Mouse (Mus musculus): ENCODE measurements around the gene Asap2. TPM values are rescaled to one million over a fixed set of nuclear protein-coding genes. Genes with fewer than 3 reads are reported as not detected.

The Asap2 gene
- total RNA-seq, 2 experiments from 2014 or later = 4.4 to 4.9 TPM

DNA sequence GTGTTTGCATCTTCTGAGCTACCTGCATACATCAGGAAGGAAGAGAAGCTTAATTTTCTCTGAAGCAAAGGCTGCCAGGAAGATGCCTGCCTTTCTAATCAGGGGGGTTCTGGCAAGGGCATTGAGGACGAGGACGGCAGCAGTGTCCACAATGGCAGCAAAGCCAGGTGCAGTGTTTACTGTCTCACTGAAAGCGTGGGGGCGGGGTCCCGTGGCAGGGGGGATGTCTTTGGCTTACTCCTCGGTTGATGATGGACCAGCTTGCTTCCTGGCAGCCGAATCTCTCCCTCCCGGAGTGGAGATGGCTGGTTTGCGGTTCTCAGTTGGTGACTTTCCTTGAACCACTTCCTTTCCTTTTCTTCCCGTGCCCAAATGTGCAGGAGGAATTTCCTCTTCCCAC is 142.3 kb downstream of the Asap2 start:
- DNase-seq (ENCODE audit: low spot score) = no peak

- no peak for DNase-seq (ENCODE audit: low spot score)
Measured at GRCm38 (mm10) chr12:21133031-21133430, 142.8 kb downstream of the Asap2 start.

DNA sequence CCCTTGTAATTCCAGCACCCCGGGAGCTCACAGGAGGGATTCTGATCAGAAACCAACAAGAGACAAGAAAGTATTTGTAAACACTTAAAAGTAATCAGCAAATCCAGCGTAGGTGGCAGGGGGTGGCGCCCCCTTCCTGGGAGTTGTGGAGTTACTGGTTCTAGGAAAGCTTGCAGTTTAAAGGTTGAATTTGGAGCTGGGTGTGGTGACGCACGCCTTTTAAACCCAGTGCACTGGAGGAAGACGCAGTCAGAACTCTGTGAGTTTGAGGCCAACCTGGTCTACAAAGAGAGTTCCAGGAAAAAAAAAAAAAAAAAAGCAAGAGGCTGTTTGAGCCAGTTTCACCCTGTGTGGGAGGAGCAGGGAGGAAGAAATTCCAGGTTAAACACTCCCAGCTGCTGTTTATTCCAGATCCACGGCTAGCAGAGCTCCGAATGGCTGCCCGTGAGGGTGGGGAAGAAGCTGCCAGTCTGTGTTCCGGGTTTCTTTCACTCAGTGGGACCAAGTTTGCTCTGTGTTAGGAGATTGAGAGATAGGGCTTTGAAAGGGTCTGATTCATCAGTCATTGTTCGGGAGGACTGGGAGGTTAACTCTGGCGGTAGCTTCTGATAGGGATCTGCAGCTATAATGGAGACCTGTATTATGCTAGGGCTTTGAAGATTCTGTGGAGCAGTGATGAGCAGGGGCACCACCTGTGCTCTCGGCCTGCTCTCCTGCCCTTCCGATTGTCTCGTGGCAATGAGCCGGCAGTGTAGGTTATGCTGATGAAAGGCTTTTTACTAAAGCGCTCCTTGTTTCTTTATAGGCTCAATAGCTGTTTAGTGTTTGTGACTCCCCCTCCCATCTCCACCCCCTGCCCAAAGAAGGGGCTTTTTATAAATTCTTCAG is 144.0 kb downstream of the Asap2 start:
- no peak for DNase-seq (ENCODE audit: low spot score)

DNA sequence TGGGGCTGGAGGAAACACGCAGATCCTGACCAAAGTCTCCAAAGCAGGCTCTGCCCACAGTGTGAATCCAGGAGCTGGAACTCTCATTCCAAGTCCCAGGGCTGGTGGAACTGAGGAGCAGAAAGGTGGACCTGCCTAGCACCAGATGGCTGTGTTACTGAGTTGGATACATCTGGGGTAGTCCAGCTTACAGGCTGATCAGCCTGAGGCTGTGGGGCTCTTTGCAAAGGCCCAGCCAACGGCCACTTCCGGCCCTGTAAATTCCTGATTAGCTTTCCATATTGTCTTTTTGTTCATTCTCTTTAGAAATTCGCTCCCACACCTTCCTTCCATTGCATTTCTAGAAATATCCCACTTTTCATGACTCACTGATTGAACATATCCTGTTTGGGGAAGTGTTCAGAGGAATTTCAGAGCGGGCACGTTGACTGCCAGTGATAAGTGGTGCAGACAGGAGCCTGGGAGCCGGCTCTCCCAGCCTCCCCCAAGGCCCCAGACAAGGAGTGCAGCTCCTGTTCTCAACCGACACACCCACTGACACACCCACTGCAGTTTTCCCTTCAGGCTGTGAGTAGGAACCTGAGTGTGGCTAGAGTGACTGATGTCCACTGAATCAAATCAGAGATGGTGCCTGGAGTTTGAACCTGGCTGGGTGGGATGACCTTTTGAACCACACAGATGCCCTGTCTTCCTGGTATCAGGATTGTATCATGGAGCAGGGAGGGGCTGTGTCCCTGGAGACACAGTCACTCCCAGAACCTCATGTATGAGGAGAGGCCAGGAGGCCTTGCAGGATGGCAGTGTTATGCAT is 145.6 kb downstream of the Asap2 start:
- DNase-seq (ENCODE audit: low spot score) = no peak

DNA sequence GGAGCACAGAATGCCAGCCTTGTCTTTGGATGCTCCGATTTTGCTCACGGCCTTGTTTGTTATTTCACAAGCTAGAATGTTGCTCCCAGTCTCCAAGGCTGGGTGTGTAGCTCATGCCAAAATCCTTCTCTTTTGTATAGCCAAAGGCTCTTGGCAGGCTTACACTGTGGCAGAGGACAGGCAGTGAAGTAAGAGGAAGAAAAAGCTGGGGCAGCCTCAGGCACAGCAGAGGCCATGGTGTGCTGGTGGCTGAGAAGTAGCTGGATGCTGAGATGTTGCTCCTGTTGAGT is 146.1 kb downstream of the Asap2 start:
- no peak for DNase-seq (ENCODE audit: low spot score)

DNA sequence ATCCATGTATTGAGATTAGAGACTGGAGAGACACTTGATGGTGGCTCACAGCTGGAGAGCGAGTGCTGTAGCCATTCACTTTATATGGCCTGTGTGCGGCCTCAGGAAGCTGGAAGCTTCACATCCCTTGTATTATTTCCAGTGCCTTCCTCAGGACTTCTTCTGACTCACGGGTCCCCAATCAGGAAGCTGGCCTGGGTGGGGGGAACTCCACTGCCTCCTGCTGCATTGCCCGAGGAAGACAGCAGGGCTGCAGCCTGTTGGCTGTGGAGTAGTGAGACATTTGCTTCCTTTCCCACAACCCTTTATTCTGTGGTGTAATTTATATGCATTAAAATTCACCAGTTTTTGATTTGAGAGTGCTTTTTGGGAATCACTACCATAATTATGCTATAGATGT is 149.3 kb downstream of the Asap2 start:
- DNase-seq (ENCODE audit: low spot score) = no peak

DNA sequence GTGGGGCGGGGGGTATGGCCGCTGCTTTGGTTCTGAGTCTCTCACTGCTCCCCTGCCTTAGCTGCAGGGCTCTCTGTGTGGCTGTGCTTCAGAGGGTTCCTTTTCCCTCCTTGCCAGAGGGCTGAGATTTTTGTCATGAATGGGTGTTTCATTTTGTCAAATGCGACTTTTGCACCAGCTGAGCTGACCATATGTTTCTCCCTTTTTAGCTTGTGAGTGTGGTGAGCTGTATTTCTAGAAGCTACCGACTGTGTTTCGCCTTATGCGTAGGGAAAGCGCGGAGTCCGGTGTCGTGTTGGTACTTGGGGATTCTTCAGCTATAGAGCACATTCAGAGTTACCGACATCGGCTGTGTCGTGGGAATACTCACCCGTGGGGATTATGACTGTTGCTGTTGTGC is 149.9 kb downstream of the Asap2 start:
- DNase-seq (ENCODE audit: low spot score) = no peak

GRCm38 (mm10) chr12:21140741-21141308 is 150.6 kb downstream of the Asap2 start:
- DNase-seq (ENCODE audit: low spot score) = no peak

DNA sequence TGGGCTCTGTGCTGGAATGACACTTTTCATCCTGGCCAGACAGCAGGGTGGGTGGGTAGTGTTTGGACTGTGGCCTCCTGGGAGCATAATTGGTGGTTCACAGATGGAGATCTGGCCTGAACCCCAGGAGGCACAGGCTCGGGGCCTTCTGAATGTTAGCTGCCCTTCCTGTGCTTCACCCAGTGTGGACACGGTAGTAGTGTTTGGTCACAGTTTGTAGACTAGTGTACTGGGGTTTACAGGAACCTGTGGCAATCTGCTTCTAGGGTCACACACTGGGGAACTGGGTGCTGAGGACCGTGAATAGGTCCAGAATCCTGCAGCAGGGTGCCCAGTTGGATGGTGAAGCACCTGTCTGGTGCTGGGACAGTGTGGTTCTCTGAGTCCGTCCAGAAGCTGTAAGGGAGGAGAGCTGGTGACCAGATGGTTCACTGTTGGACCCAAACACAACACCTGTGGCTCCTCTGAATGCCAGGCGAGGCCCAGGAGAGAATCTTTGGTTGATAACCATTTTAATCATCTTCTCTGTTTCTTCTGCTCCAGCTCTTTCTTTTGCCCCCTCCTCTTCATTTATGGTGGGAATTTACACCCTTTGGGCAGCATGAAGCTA is 151.5 kb downstream of the Asap2 start:
- DNase-seq (ENCODE audit: low spot score) = no peak

DNA sequence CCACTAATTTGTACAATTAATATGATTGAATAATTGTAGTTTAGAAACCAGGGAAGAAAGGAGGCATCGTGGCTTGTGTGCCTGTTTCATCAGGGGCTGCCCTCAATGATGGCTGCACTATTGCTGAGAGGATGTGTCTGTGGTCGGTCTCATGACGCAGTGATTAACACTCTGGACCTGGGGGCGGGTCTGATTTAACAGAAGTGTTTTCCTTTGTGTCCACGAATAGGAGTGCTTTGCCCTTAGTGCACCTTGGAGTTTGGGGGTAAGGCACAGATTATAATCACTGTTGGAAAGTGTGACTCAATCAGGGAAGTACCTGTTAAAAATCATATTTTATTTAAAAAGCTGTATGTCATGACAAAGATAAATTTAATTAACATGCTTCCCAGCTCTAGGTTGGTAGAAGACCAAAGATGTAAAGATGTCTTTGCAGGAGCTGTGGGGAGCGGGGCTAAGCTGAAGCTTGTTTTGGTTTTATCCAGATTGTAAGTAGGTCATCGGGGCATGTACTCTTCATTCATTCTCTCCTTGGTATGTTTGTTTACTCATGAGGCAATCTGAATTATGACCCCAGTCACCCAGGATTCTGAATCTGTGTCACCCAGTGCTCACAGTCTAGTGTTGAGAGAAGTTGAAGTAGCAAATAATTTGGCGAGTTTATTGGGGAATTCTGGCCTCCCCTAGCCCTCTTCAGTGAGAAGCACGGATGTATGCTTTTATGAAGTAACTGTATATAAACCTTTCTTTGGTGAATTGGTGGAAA is 152.4 kb downstream of the Asap2 start:
- no peak for DNase-seq (ENCODE audit: low spot score)

- DNase-seq (ENCODE audit: low spot score) = no peak
Measured at GRCm38 (mm10) chr12:21144602-21145001, 154.3 kb downstream of the Asap2 start.

DNA sequence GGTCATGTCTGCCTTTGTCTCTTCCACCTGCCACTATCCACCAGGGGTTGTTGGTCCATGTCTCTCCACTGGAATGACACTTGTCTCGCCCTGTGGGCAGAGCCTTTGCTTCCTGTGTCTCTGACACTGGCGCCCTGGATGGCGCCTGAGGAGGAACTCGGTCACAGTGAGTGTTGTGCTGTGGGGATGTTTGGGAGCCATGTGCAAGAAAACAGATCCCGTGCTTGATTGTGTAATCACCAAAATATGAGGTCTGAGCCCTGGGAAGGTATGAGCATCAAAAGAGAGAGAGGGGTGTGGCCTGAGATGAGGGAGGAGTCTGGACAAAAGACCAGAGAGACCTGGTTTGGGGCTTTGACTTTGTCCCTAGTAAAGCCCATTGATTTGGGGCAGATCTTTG is 154.8 kb downstream of the Asap2 start:
- no peak for DNase-seq (ENCODE audit: low spot score)

DNA sequence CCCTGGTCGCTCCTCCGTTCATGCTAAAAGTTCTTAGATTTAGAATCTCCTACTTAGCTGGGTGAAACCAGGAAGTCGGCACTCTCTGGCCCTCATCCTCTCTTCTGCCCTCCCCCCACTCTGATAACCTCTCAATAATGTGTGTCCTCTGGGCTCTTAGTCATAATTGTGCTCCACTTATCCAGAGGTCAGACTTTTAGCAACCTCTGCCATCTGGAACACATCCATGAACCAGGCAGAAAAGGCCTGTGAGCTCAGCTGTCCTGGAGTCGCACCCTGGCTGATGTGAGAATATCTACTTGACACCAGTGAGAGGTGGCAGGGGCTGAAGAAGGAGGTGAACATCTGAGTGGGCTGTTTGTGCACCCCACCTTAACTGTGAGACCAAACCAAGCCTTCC is 156.6 kb downstream of the Asap2 start:
- DNase-seq (ENCODE audit: low spot score) = peak; percentile 61

DNA sequence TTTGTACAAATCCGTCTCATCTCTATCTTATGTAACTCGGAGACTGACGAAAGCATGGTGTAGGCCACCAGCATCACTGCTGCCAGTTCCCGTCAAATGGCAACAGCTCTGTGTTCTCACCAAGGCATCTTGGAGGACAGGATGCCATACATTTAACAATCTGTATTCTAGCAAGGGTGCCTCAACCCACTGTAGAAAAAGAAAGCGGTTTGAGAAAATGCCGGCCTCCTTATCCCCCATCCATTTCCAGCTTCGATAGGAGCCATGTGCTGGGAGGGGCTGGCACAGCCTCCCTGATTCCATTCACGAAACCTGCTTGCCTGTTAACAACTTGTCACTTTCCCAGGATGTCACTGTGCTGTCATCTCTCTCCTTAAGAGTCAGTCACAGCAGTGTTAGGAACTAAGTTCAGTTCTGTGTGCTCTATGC is 163.0 kb downstream of the Asap2 start:
- DNase-seq (ENCODE audit: low spot score) = no peak

DNA sequence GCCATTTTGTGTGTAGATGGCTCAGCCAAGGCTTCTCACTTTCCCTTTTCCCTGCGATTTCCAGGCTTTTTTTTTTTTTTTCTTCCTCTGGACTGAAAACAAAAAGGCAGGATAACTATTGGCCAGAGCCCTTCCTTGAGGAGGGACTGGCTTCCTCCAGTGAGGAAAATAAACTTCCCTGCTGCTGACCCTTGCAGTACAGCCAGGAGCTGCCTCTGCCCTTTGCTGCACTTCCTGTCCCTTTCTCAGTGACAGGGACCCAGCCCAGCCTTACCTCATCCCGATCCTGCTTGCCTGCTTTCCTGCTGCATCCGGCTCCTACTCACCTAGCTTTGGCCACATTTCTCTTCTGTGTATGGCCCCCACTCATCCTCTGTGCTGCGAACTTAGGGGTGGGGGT is 164.8 kb downstream of the Asap2 start:
- no peak for DNase-seq (ENCODE audit: low spot score)

DNA sequence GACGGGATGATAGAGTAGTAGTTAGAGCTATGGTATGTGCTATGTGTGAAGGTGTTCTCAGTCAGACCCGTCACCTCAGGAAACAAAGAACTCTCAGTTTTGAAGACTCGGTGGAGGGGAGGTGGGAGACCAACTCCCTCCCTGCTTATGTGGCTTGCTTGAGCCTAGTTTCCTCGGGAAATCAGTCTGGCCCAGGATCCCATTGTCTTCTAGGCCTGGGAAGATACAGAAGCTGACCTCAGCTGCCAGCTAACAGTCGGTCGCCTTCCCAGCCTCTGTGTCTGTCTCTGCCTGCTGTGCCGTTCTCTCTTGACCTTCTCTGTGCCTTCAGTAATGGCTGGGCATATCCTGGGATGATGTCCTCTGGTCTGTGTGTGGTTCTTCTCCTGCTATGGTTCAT is 169.0 kb downstream of the Asap2 start:
- DNase-seq (ENCODE audit: low spot score) = no peak

DNA sequence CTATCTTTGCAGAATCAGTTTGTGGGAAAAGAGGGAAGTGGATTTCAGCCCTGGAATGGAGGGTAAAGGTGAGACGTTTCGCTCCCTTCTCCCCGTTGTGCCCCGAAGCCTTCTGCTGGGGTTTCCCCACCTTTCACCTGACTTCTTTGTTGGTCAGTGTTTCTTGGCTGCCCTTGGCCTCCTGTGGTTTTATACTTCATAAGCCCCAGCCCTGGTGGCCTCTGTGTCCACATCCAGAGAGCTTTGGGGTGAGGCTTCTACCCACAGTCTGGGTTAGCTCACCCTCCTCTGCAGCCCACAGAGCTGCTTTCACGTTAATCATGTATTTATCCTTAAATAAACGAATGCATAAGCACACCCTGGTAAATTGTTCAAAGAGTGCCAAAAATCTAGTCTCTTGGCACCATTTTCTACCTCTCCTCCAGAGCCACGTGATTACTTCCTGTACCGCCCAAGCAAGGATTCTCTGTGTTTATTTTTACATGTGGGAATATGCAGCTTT is 170.1 kb downstream of the Asap2 start:
- DNase-seq (ENCODE audit: low spot score) = no peak

DNA sequence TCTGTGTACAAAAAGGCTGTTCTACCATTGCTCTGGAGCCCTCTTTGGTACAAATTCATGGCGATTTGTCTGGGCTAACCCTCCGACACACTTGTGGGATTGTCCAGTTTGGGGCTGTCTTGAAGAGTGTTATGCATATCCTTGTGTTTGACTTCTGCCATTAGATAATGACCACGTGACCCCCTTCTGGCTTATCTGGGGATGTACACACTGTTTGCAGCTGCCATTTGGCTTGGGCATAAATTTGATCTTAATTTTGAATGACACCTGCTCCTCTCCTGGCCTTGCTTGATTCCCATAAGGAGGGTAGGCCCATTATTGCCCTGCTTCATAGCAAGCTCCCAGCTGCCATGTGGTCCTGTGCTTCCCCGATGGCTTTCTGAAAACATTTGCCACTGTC is 171.6 kb downstream of the Asap2 start:
- DNase-seq (ENCODE audit: low spot score) = no peak

GRCm38 (mm10) chr12:21163706-21164105 is 173.4 kb downstream of the Asap2 start:
- DNase-seq (ENCODE audit: low spot score) = no peak

GRCm38 (mm10) chr12:21164251-21164650 is 174.0 kb downstream of the Asap2 start:
- DNase-seq (ENCODE audit: low spot score) = no peak

- DNase-seq (ENCODE audit: low spot score) = no peak
Measured at GRCm38 (mm10) chr12:21165157-21165556, 174.9 kb downstream of the Asap2 start.
